Mouse (Mus musculus) T-helper 1 cell (primary cell): ENCODE data around the gene Pax1.

ENCODE experiments used
- in situ Hi-C: fragments of 300-600 bp; cut with MboI, MseI; formaldehyde crosslinking; loops from one replicate; pipeline ENCODE4 v1.15.1; 2025; ENCODE audit warnings: high pct_unique_total_duplicates

Pax1 gene

GRCm38 (mm10) chr2:147361581-147361980, at the start of gene Pax1:
Pax1 (plus strand) TSS chr2:147361925.
- in situ Hi-C loops = no loop called here

DNA sequence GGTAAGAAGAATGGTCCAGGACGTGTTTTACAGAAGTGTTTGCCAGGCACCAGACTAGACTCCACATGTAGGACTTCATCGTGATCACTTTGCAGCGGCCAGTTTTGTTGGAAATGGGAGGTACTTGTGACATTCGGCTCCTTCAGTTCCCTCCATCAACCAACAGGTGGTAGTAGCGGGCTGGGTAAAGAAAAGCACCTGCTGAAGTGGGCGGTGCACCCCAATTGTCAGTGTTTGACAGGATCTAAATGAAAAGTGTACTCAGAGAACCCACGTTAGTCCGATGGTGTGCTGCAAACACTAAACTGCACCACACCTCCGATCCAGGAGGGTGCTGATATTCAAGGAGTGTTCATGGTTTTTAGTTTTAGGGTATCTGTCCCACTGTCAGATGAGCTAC, 40.7 kb upstream of the Pax1 start:
- in situ Hi-C loops = no loop called here

- in situ Hi-C loops = no loop called here
Observed at GRCm38 (mm10) chr2:147325178-147325577, 36.5 kb upstream of the Pax1 start.

GRCm38 (mm10) chr2:147332731-147333130, 29.0 kb upstream of the Pax1 start:
- in situ Hi-C loops = no loop called here

DNA sequence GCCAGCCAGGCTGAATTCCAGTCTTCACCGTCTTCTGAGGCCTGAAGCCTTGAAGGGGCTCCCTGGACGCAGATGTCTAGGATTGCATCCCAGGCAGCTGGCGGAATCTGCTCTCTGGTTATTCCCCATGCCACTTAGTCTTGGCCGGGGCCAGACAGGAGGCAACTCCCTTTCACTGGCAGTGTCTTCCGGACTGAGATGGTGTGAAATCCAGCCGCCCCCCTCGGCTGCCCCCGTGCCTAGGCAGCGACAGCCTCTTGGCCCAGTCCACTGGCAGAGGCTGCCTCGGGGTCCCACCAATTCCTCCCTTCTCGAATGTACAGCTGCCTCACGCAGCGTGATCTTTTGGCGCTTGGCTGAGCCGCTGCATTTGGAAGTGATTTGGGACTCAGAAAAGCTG, 23.0 kb upstream of the Pax1 start:
- in situ Hi-C loops = no loop called here

- in situ Hi-C loops = no loop called here
Observed at GRCm38 (mm10) chr2:147339796-147340195, 21.9 kb upstream of the Pax1 start.

GRCm38 (mm10) chr2:147342198-147342597, 19.5 kb upstream of the Pax1 start:
- in situ Hi-C loops = no loop called here

DNA sequence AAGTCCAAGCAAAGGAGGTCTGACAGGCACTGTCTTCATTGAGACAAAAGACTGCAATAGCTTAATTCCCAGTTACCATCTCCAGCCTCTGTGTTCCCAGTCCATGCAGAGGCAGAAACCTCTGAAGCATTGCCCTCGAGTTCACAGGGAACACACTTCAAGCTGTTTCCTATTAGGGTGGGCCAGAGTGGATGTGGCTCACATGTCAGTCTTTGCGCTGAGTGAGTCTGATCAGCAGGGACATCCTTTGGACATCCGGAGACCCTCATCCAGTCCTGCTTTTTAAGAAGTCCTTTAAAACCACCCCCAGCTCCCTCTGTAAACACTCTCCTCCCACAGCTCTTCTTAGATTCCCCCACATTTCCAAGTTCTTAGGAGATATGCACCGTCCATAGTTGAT, 2.0 kb upstream of the Pax1 start:
- in situ Hi-C loops = no loop called here

- in situ Hi-C loops = no loop called here
Observed at GRCm38 (mm10) chr2:147360401-147360800, 1.3 kb upstream of the Pax1 start.

DNA sequence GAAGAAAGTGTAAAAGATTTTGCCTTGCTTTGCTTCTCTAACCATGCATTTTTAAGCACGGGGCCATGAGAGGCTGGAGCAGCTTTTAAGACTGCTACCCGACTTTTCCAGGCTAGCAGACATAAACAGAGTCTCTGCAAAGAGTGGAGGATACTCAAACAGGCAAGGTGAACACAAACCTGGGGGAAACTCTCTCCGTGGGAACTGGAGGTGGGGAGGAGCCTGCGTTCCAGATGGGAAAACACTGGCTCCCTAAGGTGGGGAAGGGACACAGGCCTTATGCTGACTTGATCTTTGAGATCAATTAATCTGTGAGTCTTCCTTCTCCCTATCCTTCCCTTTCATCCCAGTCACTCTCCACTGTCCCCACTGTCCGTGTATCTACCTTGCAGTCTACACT, 869 bp upstream of the Pax1 start:
- in situ Hi-C loops = no loop called here

DNA sequence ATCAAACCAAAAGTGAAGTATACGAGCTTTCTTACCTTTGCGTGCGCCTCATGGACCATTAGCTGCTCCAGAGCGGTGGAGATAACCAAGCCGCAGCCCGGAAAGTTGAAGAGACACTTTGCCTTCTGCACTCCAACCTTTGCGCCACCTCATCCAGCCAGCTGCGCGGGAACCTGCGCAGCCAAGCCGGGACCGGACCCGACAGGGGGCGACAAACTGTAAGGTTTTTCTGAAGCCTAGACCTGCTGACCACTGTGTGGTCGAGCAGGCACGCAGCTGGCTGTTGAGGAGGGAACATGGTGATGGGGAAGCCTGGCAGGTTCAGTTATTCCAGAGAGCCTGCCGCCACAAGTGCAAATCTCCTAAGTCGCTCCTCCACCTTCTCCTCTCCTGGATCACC, 591 bp downstream of the Pax1 start:
- in situ Hi-C loops = no loop called here

GRCm38 (mm10) chr2:147363401-147364130, 1.8 kb downstream of the Pax1 start:
- in situ Hi-C loops = no loop called here

- in situ Hi-C loops = no loop called here
Observed at GRCm38 (mm10) chr2:147364198-147364597, 2.5 kb downstream of the Pax1 start.

DNA sequence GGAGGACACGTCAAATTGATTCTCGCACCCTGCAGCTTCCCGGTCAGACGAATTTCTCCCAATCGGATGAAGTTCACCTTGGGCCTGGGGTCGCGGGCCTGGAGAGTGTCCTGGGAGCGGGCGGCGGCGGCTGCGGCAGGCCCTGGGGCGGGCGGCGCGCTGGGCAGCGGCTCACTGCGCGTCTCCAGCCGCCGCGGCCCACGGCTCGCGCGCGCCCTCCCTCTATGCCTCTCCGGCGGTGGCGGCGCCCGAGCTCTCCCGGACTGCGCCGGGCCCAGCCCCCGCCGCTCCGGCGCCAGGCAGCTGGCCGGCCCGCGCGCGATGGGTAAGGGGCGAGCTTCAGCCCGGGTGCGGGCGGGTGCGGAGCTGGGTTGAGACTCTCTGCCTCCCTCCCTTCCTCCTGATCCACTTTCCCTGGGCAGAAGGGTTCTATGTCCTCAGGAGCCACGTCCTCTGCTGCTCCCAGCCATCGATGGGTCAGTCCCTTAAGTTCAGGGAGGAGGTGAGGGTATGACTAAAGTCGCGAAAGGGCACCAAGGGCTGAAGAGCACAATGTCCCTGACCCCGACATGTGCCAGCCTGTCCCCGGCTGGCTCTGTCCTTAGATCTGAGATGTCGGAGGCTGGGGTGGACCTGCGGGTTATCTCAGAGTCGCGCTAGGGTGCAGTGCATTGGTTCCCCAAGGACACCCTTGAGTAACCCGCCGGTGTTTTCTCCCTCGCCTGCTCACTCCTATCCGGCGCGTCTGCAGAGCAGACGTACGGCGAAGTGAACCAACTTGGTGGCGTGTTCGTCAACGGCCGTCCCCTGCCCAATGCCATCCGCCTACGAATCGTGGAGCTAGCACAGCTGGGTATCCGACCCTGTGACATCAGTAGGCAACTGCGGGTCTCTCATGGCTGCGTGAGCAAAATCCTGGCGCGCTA, 3.5 kb downstream of the Pax1 start:
- in situ Hi-C loops = no loop called here

DNA sequence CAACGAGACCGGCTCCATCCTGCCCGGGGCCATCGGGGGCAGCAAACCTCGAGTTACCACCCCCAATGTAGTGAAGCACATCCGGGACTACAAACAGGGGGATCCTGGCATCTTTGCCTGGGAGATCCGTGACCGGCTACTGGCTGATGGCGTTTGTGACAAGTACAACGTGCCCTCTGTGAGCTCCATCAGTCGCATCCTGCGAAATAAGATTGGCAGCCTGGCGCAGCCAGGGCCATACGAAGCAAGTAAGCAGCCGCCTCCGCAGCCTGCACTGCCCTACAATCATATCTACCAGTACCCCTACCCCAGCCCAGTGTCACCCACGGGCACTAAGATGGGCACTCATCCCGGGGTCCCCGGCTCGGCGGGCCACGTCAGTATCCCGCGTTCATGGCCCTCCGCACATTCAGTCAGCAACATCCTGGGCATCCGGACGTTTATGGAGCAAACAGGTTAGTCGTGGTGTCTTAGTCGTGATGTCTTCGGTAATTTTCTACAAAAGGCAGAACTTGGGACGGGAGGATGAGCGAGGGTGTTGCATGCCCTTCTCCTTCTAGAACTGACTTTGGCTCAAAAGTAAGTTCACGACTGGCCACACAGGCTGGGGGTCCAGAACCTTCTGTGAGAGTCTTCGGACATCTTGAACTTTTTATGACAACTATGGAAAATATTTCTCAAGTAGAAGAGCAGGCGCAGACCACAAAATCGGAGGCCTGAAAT, 4.3 kb downstream of the Pax1 start:
- in situ Hi-C loops = no loop called here

DNA sequence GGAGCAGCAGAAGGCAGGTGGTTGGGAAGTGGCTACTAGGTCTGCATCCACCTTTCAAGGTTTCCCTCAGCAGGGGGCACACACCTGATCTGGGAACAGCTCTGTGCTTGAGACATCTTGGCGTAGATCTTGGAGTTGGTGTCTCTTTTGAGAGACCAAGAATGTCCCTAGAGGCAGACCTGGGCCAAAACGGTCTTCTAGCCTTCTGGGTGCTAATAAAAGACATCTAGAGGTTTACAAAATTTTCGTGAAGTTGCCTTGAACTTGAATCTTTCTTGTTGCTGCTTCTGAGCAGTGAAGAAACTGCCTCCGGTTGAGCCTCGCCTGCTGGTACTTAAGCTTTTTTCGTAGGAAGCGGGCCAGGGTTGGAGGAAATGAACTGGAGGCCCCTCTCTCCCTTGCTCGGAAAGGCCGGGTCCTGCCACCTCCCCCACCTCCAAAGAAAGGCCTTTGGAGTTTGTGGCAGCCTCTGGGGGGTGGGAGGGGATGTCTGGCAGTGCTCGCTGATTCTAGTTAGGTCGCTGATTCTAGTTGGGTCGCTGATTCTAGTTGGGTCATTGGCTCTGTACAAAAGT, 5.6 kb downstream of the Pax1 start:
- in situ Hi-C loops = no loop called here

GRCm38 (mm10) chr2:147367911-147368591, 6.3 kb downstream of the Pax1 start:
- in situ Hi-C loops = no loop called here

GRCm38 (mm10) chr2:147369561-147369960, 7.8 kb downstream of the Pax1 start:
- in situ Hi-C loops = no loop called here

- in situ Hi-C loops = no loop called here
Observed at GRCm38 (mm10) chr2:147370091-147370490, 8.4 kb downstream of the Pax1 start.

- in situ Hi-C loops = no loop called here
Observed at GRCm38 (mm10) chr2:147371289-147371688, 9.6 kb downstream of the Pax1 start.

DNA sequence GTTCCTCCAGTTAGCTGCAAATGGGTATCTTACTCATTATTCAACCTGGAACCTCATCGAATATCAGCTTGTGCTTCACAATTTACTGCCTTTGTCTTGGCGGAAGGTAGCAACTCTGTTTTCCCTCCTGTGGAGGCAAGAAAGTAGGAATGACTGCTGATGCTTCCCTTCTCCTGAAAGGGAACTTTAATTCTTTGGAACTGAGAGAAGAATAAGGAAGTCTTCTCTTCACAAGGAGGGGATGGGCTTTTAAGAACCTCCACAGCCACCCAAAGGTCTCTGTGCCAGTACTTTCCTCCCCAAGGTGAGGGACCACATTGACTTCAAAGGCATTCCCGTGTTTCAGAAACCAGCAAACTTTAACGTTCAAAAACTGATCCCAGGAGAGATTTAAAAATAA, 10.1 kb downstream of the Pax1 start:
- in situ Hi-C loops = no loop called here
